Mouse (Mus musculus) retina, postnatal 7 days (tissue): ENCODE measurements around the gene Cyp1a1.
"Not testable (repeated sequence)": the region's sequence is repeated elsewhere in the genome, so short reads cannot be mapped to it uniquely, and the experiment has no call there.

Experiments
- DNase-seq: peaks from one replicate; pipeline ENCODE4 v3.0.0-alpha.2; 2012; ENCODE audit warnings: low read depth, low spot score

The Cyp1a1 gene

DNA sequence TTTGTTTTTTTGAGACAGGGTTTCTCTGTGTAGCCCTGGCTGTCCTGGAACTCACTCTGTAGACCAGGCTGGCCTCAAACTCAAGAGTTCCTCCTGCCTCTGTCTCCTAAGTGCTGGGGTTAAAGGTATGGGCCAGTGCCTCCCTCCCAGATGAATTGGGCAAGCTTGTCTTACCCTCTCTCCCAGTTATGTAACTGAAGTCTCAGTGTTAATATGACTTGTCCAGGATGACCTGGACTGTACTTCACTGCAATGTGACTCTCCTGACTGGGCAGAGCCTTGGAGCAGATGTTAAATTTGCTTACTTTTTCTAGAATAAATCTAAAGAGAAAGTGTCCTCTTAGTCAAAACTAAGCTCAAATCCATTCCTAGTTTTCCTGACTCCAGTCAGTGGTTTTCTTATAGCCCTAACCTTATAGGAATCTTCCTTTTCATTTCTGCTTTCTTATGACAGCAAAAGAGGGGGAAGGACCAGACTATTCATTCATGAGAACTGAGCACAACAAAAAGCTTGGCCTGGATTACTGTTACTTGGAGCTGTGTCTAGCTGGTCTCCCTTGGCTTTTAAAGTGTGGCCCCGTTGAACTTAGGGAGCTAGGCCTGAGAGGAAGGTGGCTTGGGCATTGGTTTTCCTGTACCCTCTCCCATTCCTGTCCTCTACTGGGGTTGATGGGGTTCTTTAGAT lies 10.9 kb downstream of the Cyp1a1 start:
- DNase-seq: no peak

DNA sequence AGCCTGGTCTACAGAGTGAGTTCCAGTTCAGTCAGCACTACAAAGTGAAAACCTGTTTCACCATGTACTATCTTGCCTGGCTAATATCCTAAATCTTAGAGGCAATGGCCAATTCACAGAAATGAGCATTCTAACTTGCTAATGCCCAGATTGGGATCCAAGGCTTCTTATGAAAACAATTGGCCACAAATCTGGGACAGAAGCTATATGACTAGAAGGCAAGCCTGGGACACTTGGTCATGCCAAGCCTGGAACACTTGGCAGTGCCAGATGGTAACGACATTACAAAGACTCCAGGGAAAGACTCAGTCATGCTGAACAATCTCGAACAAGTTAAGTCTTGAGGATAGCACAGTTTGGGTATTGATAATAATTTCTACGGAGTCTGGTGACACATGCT lies 18.8 kb downstream of the Cyp1a1 start:
- DNase-seq: no peak

DNA sequence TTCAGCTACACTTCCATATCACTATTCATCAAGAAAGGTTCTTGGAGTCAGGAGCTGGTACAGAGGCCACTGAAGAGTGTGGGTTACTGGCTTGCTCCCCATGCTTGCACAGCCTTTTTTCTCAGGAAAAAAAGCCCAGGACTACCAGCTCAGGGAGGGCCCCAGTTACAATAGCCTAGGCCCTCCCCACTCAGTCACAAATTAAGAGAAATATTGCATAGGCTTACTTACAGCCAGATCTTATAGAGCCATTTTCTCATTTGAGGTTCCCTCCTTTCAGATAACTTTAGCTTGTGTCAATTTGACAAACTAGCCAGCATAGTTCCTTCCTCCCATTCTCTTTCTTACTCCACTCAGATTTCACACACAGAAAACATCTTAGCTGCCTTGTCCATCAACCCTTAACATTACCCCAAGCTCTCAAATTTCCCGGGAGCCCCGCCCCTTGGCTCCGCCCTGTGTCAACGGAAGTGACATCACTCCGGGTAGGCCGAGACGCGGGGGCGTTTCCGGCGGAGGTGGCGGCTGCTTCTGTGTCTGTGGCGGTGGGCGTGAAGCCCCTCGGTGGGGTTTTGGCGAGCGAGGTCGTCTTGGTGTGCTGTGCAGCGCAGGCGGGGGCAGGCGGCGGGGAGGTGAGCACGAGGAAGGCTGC lies 20.5 kb downstream of the Cyp1a1 start, which contains the start of gene Edc3:
TSS of gene Edc3 (plus strand) at position 473 of the 652 bp plus-strand sequence.
- peak; percentile 68 for DNase-seq

- no peak for DNase-seq
These were observed 21.1 kb downstream of the Cyp1a1 start for GRCm38 (mm10) chr9:57708720-57709274.

- not testable (repeated sequence) for DNase-seq
These were observed 22.5 kb downstream of the Cyp1a1 start for GRCm38 (mm10) chr9:57710214-57710613.

DNA sequence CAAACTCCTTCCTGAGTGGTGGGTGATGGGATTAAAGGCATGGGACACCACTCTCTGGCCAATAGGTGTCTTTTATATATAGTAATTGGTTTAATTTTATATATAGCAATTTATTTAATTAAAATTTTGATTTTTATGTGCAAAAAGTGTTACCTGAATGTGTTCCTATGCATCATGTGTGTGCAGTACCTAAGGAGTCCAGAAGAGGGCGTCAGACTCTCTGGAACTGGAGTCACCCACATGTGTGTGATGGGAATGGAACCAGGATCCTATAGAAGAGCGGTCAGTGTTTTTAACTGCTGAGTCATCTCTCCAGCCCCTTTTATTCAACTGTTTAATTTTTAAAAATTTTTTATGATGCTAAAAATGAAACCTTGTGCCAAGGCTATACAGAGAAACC lies 24.5 kb downstream of the Cyp1a1 start:
- no peak for DNase-seq

DNA sequence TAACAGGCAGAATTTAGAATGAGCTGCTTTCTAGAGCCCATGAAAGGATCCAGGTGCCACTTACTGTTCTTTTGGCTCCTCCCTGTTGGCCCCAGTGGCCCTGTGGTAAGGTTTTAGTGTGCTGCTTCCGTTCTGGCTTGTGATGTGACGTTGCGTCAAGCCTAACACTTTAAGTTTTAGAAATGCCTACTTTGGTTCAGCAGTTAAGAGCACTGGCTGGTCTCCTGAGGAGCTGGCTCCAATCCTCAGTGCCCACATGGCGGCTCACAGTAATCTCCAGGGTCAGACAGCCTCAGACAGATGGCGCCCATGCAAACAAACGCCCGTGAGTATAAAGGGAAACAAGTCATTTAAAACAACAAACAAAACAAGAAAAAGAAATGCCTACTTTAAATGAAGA lies 30.7 kb downstream of the Cyp1a1 start:
- DNase-seq: no peak

GRCm38 (mm10) chr9:57720736-57721135 lies 33.0 kb downstream of the Cyp1a1 start:
- DNase-seq: no peak

- DNase-seq: no peak
These were observed 34.6 kb downstream of the Cyp1a1 start for GRCm38 (mm10) chr9:57722371-57722770.

GRCm38 (mm10) chr9:57723315-57723715 lies 35.6 kb downstream of the Cyp1a1 start:
- DNase-seq: no peak

DNA sequence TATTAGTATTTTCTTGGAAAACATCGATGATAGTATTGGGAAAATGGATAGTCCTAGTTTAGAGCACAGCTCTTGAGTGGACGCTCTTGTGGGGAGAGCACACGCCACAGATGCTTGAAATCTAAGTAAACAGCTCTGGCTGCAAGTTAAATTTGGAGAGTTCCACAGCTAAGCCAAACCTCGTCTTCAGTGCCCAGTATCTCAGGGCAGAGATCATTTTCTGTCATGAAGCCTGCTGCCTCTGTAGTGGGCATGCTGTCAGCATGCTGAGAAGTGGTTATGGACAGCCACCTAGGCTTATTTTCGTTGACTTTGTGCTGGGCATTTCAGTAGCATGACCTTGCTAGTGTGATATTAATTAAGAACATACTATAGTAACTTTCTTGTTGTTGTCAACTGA lies 36.1 kb downstream of the Cyp1a1 start:
- DNase-seq: no peak

GRCm38 (mm10) chr9:57724701-57725100 lies 37.0 kb downstream of the Cyp1a1 start:
- no peak for DNase-seq

GRCm38 (mm10) chr9:57728312-57728711 lies 40.6 kb downstream of the Cyp1a1 start:
- DNase-seq: no peak

DNA sequence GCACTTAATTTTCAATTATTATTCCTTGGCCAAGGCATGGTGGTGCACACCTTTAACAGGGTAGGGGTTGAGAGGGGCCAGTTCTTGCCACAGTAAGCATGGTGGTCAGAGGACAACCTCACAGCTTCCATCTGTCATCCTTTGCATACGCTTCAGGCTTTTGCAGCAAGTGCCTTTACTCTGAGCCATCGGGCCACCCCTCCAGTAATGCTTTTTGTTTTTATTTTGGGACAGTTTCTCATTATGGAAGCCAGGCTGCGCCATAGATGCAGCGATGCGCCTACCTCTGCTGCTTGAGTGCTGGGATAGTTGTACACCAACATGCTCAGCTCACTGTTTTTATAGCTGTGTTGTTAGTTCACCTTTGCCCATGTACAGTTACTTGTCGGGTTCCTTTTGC lies 45.9 kb downstream of the Cyp1a1 start:
- DNase-seq: no peak

- DNase-seq: no peak
These were observed 52.1 kb downstream of the Cyp1a1 start for GRCm38 (mm10) chr9:57739863-57740262.

GRCm38 (mm10) chr9:57744462-57745091 lies 56.8 kb downstream of the Cyp1a1 start:
- DNase-seq: peak; percentile 47

- DNase-seq: no peak
These were observed 59.3 kb downstream of the Cyp1a1 start for GRCm38 (mm10) chr9:57747067-57747466.

DNA sequence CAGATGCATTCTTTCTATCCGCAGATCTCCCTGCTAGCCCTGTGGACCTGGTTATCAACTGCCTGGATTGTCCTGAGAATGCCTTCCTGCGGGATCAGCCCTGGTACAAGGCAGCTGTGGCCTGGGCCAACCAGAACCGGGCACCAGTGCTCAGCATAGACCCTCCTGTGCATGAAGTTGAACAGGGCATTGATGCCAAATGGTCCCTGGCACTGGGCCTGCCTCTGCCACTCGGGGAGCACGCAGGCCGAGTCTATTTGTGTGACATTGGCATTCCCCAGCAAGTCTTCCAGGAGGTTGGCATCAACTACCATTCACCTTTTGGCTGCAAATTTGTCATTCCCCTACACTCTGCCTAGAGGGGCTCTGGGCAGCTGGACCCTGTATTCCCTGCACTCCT lies 60.4 kb downstream of the Cyp1a1 start:
- DNase-seq: no peak

DNA sequence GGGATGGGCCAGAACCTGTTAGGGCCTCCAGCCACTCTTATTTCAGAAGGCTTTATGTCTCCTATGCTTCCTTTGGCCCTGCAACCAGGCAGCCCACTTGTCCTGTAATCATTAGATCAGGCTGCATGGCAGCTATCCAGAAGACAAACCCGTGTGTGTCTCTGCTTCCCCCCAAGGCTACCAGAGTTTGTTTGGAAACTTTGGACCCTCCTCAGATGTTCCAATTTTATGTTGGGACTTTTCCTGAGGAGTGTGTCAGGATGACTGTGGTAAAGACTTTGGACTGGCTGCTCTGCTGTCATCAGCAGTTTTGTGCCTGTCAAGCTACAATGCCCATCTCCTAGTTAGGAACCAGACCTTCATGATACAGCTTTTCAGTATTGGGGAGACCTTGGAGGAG lies 61.1 kb downstream of the Cyp1a1 start:
- no peak for DNase-seq

DNA sequence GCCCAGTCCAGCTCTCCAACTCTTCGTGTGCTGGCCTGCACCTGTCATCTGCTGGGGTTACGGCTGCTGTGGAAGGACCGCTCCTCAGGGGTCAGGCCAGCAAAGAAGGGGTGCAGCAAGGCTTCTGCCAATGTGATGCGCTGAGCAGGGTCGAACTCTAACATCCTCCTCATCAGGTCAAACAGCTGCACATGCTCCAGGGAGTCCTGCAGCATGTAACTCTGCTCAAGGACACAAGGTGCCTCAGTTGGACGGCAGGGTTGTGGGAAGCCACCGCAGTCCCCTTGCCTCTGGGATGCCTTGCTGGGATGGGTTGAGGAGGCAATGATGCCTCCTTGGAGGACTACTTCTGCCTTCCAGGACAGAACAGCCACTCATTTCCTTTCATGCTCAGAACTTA lies 63.2 kb downstream of the Cyp1a1 start:
- no peak for DNase-seq
